Mouse (Mus musculus): Measurements from ENCODE around the gene Pdgfc.
"Not testable (repeated sequence)": the region's sequence is repeated elsewhere in the genome, so short reads cannot be mapped to it uniquely, and the experiment has no call there.

Pdgfc gene

DNA sequence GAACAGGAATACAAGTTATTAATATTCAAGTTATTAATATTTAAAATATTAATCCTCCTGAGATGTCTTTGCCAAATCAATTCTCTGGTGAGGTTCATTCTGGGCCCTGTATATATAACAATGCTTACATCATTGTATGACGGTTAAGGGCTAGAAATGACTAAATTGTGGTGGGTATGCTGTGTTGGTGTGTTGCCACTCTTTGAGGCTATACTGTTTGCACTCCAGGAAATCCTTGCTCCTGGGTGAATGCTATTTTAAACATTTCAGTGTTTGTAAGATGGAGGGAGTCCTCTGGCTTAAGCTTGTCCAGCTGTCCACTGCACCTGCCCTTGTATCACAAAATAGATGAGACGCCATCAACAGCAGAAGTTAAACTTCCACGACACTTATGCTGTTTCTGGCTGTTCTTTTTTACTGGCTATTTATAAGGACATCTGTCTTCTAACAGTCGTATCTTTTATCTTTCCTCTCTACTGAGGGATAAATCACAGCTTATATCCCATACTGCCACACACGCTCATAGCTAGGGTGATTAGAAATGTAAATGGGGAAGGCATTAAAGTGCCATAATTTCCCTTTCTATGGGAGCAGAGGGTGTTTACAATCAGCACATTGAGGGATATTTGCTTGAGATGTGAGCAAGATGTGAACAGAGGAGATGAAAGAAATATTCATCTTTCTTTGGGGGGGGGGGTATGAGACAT is 9.3 kb downstream of the Pdgfc start:
- no peak for DNase-seq (ENCODE audit: low spot score in 2 of 2)

DNA sequence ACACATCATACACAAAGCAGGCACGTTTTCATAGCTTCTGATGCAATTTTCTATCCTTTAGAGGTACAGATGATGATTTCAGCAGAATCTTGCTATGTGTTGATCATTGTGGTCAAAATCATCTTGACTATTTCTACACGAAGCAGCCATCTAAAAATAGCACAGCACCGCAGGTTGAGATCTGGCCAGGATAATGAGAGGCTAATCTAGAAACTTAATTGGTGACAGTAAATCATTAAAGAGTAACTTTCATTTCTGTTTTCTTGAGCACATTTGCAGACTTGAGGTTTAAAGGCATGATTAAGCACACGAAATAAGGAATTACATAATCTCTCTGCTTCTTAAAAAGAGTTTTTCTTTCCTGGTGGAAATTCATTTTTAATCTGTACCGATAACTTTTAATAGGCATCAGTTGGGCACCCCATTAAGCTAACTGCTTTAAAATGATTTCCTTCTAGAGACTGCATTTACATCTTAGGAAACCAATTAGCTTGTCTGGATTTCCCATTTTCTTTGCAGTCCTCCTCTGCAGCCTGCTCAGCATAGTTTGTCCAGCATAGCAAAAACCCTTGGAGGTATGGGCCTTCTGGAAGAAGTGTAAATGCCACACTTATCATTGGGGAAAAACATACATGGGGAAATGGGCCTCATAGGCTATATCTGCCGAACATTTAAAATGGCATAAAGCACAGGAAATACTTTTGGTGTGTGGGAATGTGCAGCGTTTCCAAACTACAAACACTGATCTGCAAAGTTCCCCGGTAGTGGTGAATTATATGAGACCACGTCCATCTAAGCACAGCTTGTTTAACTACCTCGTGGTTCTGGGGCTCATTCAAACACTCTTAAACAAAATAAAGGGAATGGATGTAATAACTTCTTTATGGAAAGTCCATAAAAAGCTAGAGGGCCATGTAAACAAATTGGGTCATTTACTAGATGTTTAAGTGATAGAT is 10.7 kb downstream of the Pdgfc start:
- no peak for DNase-seq (ENCODE audit: low spot score in 2 of 2)

DNA sequence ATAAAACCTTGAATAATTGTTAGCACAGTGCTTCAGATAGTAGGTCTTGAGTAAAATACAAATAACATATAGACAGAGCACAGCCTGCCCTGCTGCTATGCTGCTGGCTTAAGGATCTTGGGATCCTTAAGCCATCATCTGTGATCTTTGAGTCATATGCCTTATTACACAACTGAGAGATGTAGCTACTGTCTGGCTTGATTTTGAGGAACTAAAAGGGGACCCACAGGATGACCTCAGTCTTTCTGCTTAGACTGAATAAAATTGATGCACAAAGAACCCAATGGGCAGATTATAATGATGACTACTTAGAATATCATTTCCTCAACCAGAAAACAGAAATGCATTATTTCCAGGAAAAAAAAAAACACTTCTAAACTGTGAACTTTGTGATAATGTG is 15.3 kb downstream of the Pdgfc start:
- DNase-seq (ENCODE audit: low spot score in 2 of 2): no peak

DNA sequence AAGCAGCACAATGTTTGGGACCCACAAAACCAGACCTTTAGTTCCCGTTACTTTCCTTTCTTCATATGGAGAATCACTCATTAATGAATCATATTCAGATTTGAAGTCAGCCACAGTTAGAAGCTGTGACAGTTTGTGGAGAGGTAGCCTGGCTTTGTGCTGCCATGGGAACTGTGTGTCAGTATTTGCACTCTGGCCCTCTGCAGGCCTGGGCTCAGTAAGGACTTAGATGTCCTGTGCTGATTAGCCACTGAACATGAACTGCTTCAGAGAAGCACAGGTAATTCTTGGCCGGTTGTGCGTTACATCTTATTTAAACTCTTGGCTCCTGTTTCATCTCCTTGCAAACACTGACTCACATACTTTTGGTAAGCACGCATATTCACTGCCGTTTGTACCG is 16.2 kb downstream of the Pdgfc start:
- DNase-seq (ENCODE audit: low spot score in 2 of 2): no peak

DNA sequence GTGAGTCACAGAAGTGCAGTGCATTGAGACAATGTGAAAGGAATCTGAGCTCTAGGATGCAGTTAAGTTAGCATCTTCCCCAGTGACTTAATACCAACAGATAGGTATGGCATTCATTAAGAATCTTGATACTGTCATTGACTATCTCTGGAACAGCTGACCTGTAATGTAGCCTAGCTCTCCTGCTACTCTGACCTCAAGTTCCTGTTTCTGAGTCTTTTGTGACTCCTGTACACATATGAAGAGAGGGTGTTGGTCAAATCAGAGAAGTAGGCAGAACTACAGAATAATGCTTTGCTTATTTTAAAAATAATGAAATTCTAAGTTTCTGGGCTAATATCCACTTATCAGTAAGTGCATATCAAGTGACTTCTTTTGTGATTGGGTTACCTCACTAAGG is 17.9 kb downstream of the Pdgfc start:
- DNase-seq (ENCODE audit: low spot score in 2 of 2): no peak

DNA sequence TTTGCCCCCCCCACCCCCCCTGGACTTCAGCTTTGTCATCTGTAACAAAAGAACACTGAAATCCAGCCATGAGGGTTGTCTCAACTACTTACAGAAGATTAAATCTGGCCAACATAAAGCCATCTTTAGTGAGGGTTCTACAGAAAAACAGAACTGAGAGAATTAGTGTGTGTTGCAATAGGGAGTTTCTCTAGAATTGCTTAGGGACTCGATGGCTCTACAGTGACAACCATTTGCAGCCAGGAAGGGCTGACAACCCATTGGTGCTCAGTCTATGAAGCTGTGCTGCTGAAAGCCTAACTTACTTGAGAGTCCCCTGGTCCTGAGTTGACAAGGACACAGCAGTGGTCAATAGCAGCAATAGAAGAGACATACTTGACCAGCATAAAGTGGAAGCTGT is 21.5 kb downstream of the Pdgfc start:
- no peak for DNase-seq (ENCODE audit: low spot score in 2 of 2)

DNA sequence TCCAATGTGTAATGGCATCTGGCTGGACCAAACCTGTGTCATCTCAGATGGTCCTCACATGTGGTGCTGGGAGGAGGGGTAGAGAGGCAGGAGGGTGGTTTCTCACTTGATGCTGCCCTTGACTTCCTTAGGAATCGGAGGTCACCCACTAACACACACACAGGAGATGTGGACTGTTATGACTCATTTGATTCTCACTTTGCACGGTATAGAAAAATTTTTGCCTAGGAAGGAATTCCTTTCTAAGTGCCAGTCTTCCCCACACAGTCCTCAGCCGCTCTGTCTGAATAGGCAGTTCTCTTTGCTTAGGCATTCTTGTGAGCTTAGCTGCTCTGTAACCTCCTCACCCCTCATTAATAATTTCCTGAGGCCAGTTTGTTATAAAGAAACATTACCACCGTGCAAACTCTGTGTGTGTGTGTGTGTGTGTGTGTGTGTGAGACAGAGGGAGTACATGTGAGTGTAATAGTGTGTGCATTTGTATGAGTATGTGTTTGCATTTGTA is 22.4 kb downstream of the Pdgfc start:
- no peak for DNase-seq (ENCODE audit: low spot score in 2 of 2)

DNA sequence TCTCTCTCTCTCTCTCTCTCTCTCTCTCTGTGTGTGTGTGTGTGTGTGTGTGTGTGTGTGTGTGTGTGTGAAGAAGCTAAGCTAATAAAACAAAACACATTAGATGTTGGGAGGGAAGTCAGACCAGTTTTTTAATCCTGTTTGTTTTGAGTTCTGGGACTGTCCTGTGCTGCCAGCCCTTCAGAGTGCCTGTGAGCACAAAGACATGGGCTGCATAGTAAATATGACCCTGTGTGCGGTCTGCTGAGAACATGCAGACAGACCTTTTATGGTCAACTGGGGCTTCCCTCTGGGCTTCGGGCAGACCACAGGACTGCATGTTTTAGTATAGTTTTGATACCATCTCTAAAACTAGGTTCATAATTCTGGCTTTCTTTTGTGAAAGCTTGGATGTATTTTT is 32.3 kb downstream of the Pdgfc start:
- no peak for DNase-seq (ENCODE audit: low spot score in 2 of 2)

DNA sequence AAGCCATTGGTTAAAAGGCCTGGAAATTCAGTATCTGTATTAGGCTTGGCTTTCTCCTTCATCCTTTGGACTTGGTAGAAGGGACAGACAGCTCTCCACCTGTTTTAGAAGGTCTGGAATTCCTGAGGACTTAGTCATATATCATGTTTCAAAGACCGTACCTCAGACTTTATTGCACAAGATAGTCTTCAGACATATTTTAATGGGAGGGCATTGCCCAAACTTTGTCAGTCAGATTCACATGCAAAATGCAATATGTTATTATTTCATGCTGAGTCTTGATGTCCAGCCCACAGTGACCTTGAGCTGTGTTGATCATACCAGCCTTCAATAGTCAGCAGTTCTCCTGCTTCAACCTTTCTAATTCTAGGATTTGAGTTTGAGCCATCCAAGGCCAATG is 64.9 kb downstream of the Pdgfc start:
- DNase-seq (ENCODE audit: low spot score in 2 of 2): no peak

DNA sequence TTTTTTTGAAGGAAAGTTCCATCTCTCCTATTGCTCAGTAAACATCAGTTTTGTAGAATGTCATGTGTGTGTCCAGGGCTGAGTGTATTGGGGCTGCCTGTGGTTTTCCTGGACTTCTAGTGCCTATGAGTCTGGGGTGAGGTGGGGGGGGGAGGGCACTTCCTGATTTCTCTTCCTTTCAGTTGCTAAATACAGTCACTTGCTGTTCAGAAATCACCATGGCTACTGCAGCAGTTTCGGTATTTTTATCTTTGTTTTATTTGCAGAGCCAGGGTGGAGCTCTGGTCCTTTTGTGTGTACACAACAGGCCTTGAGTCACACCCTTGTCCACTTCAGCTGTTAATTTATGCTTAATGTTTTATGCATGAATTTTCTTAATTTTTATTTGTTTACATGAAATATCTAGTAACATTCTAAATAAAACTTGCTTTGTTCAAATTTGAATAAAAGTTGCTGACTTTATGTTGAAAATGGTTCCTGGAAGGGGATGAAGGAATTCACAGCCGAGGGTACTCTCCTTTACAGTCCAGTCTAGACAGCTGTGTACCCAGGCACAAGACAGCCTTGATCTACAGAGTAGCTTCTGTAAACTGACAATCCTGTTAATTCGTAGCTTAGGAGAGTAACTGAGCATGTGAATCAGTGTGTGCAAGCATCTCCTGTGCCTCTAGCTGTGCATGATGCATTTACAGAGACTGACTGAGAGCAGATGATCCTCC is 66.1 kb downstream of the Pdgfc start:
- no peak for DNase-seq (ENCODE audit: low spot score in 2 of 2)

DNA sequence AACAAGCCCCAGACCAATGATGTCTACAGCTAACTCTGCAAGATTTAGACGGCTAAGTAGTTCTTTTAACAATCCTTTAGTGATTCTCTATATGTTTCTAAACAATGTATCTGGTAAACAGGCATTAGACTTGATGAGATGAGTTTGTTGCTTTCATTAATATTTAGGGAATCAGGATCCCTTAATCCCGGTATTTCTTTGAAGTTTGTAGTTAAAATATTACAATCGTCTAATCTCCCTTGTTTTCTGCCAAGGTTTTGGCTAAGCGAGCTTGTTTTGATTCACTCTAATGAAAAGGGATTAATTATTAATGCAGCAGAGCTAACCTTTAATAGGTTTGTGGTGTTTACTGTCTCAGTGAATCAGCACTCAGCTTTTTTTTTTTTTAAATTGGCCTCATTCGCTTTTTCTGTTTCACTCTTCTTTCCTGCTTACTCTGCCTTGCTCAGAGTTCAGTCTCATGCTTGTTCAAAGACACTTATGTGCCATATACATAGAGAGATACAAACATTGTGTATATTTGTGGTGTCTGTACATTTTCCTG is 66.7 kb downstream of the Pdgfc start:
- no peak for DNase-seq (ENCODE audit: low spot score in 2 of 2)

DNA sequence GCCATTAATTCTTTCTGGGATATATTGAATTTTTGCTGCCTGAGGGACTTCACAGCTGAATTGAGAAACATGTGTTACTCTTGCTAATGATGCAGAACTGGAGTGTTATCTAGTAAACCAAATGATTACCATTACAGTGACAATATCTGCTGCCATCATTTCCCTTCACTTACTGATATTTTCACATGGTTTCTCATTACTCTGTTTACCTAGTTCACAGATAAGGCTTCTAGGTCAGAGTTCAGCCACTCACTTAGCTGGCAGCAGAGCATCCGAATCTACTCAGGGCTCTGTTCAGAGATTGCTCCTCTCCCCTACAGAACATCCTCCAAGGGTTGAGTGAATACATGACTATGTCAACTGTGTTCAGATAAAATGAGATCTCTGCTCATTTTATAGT is 71.3 kb downstream of the Pdgfc start:
- no peak for DNase-seq (ENCODE audit: low spot score in 2 of 2)

DNA sequence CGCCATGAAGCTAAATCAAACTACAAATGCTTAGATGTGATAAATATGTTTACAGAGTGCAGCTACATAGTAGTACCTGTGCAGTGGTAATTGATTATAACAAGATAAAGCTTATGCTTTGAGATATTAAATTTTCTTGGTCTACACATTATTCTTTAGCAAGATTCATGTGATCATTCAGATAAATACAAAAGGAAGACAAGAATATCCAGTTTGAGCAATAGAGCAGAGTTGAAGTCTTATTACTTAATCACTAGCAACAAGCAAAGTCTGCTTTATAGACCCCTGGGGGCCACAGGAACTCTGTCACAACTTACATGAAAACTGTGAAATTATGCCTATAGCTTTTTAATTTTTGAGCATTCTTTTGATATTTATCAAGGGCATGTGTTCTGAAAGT is 74.8 kb downstream of the Pdgfc start:
- no peak for DNase-seq (ENCODE audit: low spot score in 2 of 2)

DNA sequence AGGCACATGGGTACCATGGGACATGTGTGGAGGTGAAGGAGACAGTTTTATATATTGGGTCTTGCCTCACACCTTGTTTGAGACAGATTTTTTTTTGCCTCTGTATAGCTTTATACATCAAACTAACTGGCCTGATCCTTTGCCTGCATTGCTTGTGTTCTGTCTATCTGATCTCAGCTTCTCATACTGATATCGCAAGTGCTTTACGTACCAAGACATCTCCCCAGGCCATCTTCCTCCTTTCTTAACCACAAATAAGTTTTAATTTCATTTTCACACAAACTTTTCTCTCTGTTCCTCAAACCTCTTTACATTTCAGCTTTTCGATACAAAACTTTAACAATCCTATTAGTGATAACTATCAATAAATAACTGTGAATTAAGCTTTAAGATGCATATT is 76.7 kb downstream of the Pdgfc start:
- no peak for DNase-seq (ENCODE audit: low spot score in 2 of 2)

DNA sequence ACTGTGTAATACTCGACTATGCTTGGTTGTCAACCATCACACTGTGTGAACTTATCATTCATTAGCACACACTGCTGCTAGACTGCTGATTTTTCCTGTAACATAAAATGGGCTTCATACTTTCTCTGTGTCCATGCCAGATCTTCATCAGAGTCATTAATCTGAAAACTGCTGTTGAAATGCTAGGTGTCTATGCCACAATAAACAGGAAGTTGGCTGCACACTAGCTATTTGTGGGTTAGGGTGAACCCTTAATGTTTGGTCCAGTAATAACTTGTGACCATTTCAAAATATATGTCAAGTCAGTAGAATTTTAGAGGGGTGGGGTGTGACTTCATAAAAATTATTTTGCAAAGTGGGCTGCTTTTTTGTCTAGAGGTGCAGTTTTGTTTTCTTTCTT is 84.4 kb downstream of the Pdgfc start:
- no peak for DNase-seq (ENCODE audit: low spot score in 2 of 2)

DNA sequence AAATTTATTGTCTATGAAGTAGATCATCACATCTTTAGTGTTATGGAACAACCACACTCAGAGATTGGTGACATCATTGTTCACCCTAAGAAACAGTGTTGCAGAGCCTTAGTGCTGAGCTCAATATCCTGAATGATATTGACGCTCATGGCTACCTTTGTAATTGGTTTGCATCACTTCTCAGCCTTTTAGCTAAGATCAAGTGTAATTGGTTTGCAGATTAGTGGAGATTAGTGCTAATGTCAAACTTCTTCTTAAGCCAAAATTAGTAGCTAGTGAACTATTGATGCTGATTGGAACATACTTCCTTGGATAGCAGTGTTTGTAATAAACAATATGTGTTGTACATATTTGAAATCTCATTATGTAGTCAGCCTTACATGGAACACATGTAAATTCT is 85.5 kb downstream of the Pdgfc start:
- DNase-seq (ENCODE audit: low spot score in 2 of 2): no peak

DNA sequence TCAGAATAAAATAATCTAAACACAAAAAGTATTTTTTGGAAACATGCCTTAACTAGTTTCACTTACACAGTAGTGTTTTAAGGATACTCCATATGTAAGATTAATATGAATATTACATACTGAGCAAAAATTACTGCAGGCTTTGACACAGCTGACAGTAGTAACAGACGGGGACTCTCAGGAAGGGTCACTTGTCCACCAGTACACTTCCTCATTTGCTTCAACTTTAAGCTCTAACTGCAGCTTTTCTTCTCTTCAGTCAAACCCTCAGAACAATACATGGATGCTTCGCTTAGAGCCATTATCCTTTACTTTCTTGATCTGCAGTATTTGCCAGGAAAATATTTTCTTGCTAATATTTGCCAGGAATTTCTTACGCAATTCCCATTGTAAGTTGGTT is 87.2 kb downstream of the Pdgfc start:
- DNase-seq (ENCODE audit: low spot score in 2 of 2): no peak

DNA sequence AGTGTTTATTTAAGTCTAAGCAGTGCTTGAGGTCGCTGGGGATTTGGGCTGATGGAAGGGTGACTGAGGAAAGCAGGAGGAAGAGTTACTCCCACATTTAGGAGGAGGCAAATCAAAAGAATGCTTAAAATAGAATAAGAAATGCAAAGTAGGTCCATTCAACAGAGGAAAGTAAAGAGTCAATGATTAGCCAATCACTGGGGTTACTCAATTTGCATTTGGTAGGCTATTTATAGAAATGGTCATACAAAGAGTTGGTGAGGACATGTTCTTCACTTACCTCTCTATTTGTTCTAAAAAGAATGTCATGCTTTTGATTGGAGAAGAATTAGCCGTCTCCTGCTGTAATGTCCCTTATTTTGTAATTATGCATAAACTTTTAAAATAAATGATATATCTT is 90.8 kb downstream of the Pdgfc start:
- no peak for DNase-seq (ENCODE audit: low spot score in 2 of 2)

DNA sequence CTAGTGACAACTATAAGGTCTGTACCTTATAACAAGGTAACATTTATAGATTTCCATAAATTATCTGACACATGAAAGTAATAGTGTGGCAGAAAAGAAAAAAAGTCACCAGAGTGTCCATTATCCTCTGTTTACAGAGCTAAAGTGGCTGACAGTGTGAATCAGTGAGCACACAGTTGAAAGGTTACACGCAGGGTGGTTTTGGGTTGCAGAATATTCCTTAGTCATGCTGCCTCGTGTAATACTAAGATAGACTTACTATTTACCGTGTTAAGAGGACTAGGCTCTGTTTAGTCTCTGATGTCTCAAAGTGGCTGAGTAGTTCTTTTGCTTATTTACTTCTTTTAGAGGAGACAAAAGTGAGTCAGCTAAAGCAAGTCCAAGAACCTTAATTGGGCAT is 100.8 kb downstream of the Pdgfc start:
- no peak for DNase-seq (ENCODE audit: low spot score in 2 of 2)

DNA sequence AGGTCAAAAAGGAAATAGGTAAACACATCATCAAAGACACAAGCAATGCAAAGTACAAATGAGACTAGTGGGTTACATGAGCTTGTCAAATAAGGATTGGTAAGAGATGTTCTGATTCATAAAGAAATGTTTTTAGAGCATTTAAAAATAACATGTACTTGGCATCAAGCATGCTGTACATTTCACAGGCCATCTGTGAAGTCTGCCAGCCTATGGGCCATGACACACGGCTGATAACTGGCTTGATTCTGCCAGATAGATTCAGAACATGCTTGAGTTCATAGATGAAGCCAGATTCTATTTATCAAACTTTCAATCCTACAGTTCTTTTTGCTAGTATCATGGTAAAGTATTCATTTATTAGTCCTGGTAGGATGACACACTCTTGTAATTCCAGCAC is 101.8 kb downstream of the Pdgfc start:
- DNase-seq (ENCODE audit: low spot score in 2 of 2): not testable (repeated sequence)

DNA sequence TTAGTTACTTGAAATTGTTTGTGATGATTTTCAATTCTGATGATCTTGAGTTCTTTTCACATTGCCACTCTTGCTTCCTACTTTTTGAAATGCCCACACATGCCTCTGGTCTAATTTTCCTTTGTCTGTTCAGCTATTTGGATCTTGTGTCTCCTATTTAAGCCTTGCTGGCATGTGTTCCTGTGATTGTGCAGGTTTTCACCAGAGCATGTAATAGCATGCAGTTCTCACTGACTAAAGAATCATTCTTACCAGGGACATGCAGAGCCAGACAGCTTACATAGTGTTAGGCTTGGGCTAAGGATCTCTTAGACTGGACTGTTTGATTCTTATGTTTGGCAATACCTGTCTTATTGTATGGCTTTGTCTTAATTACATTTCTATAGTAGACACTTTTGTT is 107.5 kb downstream of the Pdgfc start:
- DNase-seq (ENCODE audit: low spot score in 2 of 2): no peak

DNA sequence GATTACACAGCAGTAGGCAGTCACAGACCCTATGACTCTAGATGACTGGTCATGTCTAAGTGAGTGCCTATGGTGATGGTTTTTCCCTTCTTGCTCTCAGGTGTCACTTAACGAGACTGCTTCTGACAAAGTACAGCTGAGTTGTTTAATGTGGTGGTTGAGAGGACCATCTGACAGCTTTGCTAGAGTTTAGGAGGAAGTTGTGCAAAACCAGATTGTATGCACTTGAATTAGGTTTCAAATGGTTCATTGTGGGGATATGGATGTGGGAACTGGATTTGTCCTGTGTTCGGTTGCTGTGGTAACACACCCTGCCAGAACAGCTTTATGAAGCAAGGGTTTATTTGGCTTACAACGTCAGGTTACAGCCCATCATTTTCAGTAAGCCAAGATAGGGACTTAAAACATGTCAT is 112.9 kb downstream of the Pdgfc start:
- no peak for DNase-seq (ENCODE audit: low spot score in 2 of 2)
